Mouse (Mus musculus): ENCODE results near the gene 1700029F12Rik. TPM values are rescaled to one million over a fixed set of nuclear protein-coding genes. Genes with fewer than 3 reads are reported as not detected.

1700029F12Rik gene
- polyA plus RNA-seq, 1 experiment, result 0.33 TPM

DNA sequence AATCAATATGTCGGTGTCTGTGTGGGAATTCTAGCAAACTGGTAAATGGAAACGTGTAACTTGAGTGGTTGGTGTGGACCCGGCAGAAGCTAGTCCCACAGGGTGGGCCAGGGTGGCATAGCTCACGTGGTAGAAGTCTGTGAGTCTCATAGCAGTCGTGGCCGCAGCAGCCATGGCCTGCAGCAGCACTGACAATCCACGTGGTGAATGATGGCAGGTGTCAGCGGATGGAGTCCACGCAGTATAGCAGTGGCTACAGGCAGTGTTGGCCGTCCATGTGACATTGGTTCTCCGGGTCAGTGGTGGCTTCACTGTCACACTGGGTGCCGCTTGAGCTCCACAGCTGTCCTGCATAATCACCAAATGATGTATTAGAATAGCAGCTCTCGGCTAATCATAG, 4.1 kb downstream of the 1700029F12Rik start:
- 89% methylated on average over 13 of the region's 13 CpGs for WGBS
- H3K4me3 ChIP-seq (ENCODE audit: low read depth, low read length), result no peak overlapping the region
- H3K27me3 ChIP-seq (ENCODE audit: control insufficient read depth, insufficient read depth, low read length), result no peaks in the 10 kb centered on the region; the same call in 1 of the 2 replicates
- H3K36me3 ChIP-seq (ENCODE audit: control insufficient read depth, insufficient read depth, low read length), result no peaks in the 10 kb centered on the region
- no peaks in the 10 kb centered on the region for H3K4me1 ChIP-seq (ENCODE audit: control insufficient read depth, insufficient read depth, insufficient read length, low read length)
- no peak for TF ChIP-seq CTCF (IDR thresholded peaks at IDR 0.05; ENCODE audit: extremely low read depth, insufficient read length, insufficient replicate concordance, low read depth, low read length)
- no peak for TF ChIP-seq POLR2A (IDR thresholded peaks at IDR 0.05; ENCODE audit: low read depth, low read length)
- H3K27ac ChIP-seq (ENCODE audit: insufficient read depth, low read depth, low read length), result no peak overlapping the region

DNA sequence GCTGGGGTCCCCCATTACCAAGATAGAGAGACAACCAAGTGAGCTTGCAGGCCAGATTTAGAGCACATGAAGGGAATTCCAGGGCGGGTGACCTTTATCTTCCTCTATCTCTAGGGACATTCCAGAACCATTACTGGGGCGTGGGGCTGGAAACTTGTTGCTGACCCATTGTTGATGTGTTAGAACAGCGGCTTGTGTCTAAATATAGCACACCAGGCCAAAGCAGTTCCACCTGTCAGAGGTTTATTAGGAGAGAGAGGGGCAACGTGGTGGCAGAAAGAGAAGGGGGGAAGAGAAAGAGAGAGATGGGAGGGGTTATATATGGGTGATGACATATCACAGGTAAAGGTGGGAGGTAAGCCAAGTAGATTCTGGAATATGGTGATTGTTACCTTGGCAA, 12.3 kb downstream of the 1700029F12Rik start:
- no peaks in the 10 kb centered on the region for H3K27me3 ChIP-seq (ENCODE audit: control insufficient read depth, insufficient read depth, low read length)
- TF ChIP-seq CTCF (IDR thresholded peaks at IDR 0.05; ENCODE audit: extremely low read depth, insufficient read length, insufficient replicate concordance, low read depth, low read length) (no peak), POLR2A (IDR thresholded peaks at IDR 0.05; ENCODE audit: low read depth, low read length) (no peak)
- no peak overlapping the region for H3K4me3 ChIP-seq (ENCODE audit: low read depth, low read length)
- no peak overlapping the region for H3K27ac ChIP-seq (ENCODE audit: insufficient read depth, low read depth, low read length)
- no peaks in the 10 kb centered on the region for H3K4me1 ChIP-seq (ENCODE audit: control insufficient read depth, insufficient read depth, insufficient read length, low read length)
- H3K36me3 ChIP-seq (ENCODE audit: control insufficient read depth, insufficient read depth, low read length), result no peaks in the 10 kb centered on the region
- 18% methylated on average over 4 of the region's 4 CpGs for WGBS

DNA sequence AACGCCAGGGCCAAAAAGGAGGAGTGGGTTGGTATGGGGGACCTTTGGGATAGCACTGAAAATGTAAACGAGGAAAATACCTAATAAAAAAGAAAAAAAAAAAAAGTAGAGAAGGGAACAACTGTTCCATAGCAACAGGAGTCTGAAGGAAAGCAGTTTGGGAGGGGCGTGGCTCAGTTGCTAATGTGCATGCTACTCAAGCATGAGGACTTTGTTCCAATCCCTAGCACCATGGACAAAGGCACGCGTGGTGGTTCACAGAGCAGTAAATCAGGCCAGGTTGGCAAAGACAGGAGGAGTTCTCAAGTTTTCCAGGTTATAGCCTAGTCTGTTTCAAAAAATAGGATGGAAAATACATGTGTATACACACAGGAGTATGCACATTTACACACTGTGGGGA, 14.0 kb downstream of the 1700029F12Rik start:
- Histone ChIP-seq H3K4me1 (ENCODE audit: control insufficient read depth, insufficient read depth, insufficient read length, low read length) (no peaks in the 10 kb centered on the region), H3K27me3 (ENCODE audit: control insufficient read depth, insufficient read depth, low read length) (no peaks in the 10 kb centered on the region), H3K36me3 (ENCODE audit: control insufficient read depth, insufficient read depth, low read length) (no peaks in the 10 kb centered on the region), H3K27ac (ENCODE audit: insufficient read depth, low read depth, low read length) (no peak overlapping the region), H3K4me3 (ENCODE audit: low read depth, low read length) (no peak overlapping the region)
- WGBS, result 47% methylated on average over 5 of the region's 5 CpGs
- TF ChIP-seq POLR2A (IDR thresholded peaks at IDR 0.05; ENCODE audit: low read depth, low read length), result no peak

DNA sequence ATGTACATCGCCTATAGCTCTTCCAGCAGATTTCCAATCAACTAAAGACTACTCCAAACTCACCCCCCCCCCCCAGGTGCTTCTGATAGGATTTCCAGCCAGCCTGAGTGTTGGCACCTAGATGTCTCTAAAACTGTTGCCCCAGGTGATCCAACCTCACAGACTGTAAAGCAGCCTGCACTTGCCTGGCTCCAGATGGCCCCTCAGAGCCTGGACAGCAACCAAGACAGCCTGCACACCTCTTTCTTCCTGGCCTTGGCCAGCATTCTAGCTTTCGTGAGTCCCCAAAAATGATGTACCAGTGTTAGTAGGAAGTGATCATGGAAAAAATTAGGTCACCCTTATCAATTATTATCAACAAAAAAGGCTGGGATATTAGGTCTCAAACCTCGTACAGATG, 16.5 kb downstream of the 1700029F12Rik start:
- no peak for TF ChIP-seq POLR2A (IDR thresholded peaks at IDR 0.05; ENCODE audit: low read depth, low read length)
- TF ChIP-seq CTCF (IDR thresholded peaks at IDR 0.05; ENCODE audit: extremely low read depth, insufficient read length, insufficient replicate concordance, low read depth, low read length), result no peak

DNA sequence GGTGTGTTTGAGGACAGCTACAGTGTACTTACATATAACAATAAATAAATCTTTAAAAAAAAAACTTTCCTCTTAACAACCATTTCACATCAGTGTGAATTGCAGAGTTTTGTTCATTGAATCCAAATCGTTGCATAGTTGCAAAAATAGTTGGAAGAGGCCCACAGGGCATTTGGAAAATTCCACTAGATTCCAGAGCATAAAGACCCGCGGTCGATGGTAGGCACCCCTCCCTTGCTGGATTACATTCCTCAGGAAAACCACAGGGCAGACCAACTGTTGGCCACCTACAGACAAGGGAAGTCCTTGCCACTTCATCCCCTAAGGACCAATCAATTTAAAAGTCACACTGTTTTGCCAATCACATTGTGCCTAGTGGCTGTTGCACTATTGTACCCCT, 19.8 kb downstream of the 1700029F12Rik start:
- Histone ChIP-seq H3K27ac (ENCODE audit: insufficient read depth, low read depth, low read length) (no peak overlapping the region), H3K4me3 (ENCODE audit: low read depth, low read length) (no peak overlapping the region), H3K36me3 (ENCODE audit: control insufficient read depth, insufficient read depth, low read length) (no peaks in the 10 kb centered on the region), H3K27me3 (ENCODE audit: control insufficient read depth, insufficient read depth, low read length) (no peaks in the 10 kb centered on the region), H3K4me1 (ENCODE audit: control insufficient read depth, insufficient read depth, insufficient read length, low read length) (no peaks in the 10 kb centered on the region)
- TF ChIP-seq POLR2A (IDR thresholded peaks at IDR 0.05; ENCODE audit: low read depth, low read length), result no peak
- TF ChIP-seq CTCF (IDR thresholded peaks at IDR 0.05; ENCODE audit: extremely low read depth, insufficient read length, insufficient replicate concordance, low read depth, low read length), result no peak
- whole genome bisulfite sequencing, result 75% methylated on average over 4 of the region's 4 CpGs

More for the DNA sequence above, 16.5 kb downstream of the 1700029F12Rik start:
- Histone ChIP-seq H3K4me1 (ENCODE audit: control insufficient read depth, insufficient read depth, insufficient read length, low read length) (no peaks in the 10 kb centered on the region), H3K27ac (ENCODE audit: insufficient read depth, low read depth, low read length) (no peak overlapping the region), H3K27me3 (ENCODE audit: control insufficient read depth, insufficient read depth, low read length) (no peaks in the 10 kb centered on the region), H3K4me3 (ENCODE audit: low read depth, low read length) (no peak overlapping the region), H3K36me3 (ENCODE audit: control insufficient read depth, insufficient read depth, low read length) (no peaks in the 10 kb centered on the region)
- WGBS, result 71% methylated on average over 3 of the region's 3 CpGs

DNA sequence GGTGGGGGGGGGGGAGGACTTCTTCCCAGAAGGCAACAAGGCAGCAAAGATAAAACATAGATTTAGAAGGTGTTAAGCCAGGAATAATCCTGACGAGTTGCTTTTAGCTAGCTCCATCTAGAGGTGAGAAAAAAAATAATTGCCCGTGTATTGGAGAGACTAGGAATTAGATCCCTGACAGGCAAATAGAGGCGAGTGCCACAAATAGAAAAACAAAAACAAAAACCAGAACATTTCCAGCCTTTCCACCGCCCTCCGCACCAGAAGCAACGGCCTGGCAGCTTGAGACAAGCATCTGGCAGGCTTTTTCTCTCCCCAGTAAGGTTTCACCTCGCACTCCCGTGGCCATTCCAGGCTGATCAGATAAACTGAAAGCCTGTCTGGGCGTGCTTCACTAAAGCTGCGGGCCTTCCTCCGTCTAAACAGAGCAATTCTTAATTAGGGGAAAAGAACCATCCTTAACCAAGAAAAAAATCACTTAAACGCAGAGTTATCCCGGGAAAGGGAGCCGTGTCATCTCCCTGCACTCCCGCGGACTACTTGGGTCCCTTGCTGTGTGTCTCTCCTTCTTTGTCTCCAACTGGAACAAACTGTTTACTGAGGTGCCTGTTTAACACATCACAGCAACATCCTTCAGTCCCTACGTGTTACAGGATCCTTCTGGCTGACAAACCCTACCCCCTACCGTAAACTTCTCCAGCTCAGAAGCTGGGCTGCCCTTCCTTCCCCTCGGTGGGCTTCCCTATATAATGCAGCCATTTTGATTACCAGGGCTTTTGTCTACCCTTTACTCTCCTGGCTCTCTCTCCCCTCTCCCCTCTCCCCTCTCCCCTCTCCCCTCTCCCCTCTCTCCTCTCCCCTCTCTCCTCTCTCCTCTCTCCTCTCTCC, 25.7 kb downstream of the 1700029F12Rik start:
- peak; percentile 33; the same call in 1 of the 2 replicates for TF ChIP-seq CTCF (IDR thresholded peaks at IDR 0.05; ENCODE audit: extremely low read depth, insufficient read length, insufficient replicate concordance, low read depth, low read length)
- no peak for TF ChIP-seq POLR2A (IDR thresholded peaks at IDR 0.05; ENCODE audit: low read depth, low read length)
- 2% methylated on average over 19 of the region's 19 CpGs for WGBS

DNA sequence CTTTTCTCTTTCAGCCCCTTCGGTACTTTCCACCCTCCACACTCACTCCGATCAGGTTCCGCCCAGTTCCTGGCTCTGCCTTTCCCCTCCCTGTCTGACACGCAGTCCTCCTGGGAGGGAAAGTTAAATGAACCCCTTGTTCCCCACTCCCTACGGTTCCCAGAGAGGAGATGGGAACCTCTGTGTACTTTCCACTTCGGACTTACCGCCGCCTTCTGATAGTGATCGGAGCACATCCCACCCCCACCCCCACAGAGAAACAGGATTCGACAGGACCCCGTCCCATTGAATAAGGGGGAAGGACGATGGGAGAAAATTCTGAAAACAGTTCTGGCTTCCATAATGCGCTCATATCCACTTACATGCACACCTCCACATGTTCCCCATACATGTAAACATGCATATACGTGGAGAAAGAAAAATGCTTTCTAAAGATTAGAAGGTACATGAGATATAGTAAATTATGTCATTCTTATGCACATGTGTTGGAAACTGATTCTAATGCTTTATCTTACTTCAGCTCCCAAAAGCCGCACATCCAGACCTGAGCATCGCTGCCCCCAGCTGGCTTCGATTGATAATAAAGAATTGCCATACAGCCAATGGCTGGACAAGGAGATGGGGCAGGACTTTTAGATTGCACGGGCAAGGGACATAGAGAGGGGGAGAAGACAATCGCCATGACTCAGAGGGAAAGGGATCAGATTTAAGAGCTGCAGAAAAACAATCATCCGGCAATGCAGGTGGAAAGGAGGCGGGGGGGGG, 26.5 kb downstream of the 1700029F12Rik start:
- no peak overlapping the region for H3K27ac ChIP-seq (ENCODE audit: insufficient read depth, low read depth, low read length)
- peak overlapping the region; percentile 46 for H3K4me3 ChIP-seq (ENCODE audit: low read depth, low read length)
- no peaks in the 10 kb centered on the region for H3K36me3 ChIP-seq (ENCODE audit: control insufficient read depth, insufficient read depth, low read length)
- no peaks in the 10 kb centered on the region for H3K27me3 ChIP-seq (ENCODE audit: control insufficient read depth, insufficient read depth, low read length)
- WGBS, result under 1% methylated on average over 18 of the region's 21 CpGs
- TF ChIP-seq POLR2A (IDR thresholded peaks at IDR 0.05; ENCODE audit: low read depth, low read length) (no peak), CTCF (IDR thresholded peaks at IDR 0.05; ENCODE audit: extremely low read depth, insufficient read length, insufficient replicate concordance, low read depth, low read length) (no peak)
- no peaks in the 10 kb centered on the region; the same call in 1 of the 2 replicates for H3K4me1 ChIP-seq (ENCODE audit: control insufficient read depth, insufficient read depth, insufficient read length, low read length)

More for the DNA sequence above, 25.7 kb downstream of the 1700029F12Rik start:
- Histone ChIP-seq H3K27ac (ENCODE audit: insufficient read depth, low read depth, low read length) (no peak overlapping the region), H3K27me3 (ENCODE audit: control insufficient read depth, insufficient read depth, low read length) (no peaks in the 10 kb centered on the region), H3K4me3 (ENCODE audit: low read depth, low read length) (peak overlapping the region; percentile 55), H3K36me3 (ENCODE audit: control insufficient read depth, insufficient read depth, low read length) (no peaks in the 10 kb centered on the region), H3K4me1 (ENCODE audit: control insufficient read depth, insufficient read depth, insufficient read length, low read length) (no peaks in the 10 kb centered on the region; the same call in 1 of the 2 replicates)

Measured in small intestine, adult 2 months (tissue).